Mouse (Mus musculus): ENCODE data around the gene Akap12. TPM values are rescaled to one million over a fixed set of nuclear protein-coding genes. Genes with fewer than 3 reads are reported as not detected.
A peak's percentile ranks its signal among the peaks of the same experiment; 100 is the strongest.

Gene Akap12
- polyA plus RNA-seq, 1 experiment from 2014 or later, result 71.5 TPM

DNA sequence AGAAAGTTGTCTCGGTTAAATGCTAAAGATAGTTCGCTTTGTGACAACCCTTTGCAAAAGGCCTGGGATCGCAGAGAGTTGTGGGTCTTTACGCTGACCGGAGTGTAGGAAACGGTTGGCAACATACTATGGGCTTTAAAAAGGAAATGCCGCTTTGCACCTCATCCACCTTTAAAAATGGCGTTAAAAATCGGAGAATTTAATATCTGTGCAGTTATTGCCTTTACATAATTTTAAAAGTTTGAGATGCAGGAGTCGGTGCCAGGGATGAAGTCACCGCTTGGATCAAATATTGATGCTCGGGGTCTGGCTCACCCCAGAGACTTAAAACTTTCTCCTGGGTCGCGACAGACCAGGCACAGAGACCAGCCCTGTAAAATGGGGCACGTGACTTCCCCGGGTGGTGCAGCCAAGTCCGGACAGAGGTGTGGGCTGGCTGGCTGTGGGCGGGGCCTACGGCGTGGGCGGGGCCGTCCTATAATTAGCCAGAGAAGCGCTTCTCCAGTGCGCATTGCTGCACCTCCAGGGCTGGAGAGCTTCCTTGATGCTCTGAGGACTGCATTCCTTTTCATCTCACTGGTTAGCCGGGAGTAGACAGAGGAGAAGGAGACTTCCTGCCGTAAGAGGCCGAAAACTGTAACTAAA lies 68.0 kb downstream of the Akap12 start:
- H3K9ac ChIP-seq, result peak overlapping the region; percentile 51
- H3K9me3 ChIP-seq, result no peaks in the 10 kb centered on the region
- peaks cover 34% of the 10 kb centered on the region for H3K4me1 ChIP-seq
- H3K4me2 ChIP-seq, result peak overlapping the region; percentile 64
- peak overlapping the region; percentile 62 for H3K27ac ChIP-seq
- 4% methylated on average over 27 of the region's 27 CpGs for WGBS
- ATAC-seq (ENCODE audit: borderline replicate concordance, extremely low read depth, low FRiP score, low TSS enrichment), result peak; percentile 93
- no peaks in the 10 kb centered on the region for H3K36me3 ChIP-seq
- no peaks in the 10 kb centered on the region for H3K27me3 ChIP-seq
- H3K4me3 ChIP-seq, result peak overlapping the region; percentile 55

DNA sequence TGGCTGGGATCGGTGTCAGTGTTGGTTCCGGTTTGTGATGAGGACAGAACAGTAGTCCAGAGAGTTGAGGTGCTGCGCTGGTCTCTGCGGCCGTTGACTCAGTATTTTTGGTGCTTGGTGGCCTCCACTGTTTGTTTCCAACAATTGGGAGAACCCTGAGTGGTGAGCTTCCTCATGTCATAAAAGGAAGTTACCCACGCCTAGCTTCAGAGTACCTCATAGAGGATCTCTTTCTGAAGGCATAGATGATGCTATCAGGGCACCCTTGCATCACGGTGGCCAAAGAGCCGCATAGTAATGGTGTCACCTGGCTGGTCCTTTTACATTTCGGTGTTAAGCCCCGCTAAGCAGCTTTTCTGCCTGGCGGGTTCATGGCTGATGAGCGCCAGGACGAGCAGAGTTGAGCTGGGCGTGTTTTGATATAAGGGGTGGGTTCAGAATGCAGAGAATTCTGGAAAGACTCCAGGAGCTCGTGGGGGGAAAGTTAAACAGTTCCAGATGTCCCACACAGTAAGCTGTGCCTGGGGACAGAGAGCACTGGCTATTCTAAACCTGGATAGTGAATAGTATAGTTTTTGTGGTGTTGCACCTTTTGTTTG lies 72.8 kb downstream of the Akap12 start:
- H3K27me3 ChIP-seq, result no peaks in the 10 kb centered on the region
- peak overlapping the region; percentile 51 for H3K4me2 ChIP-seq
- peaks cover 32% of the 10 kb centered on the region for H3K4me1 ChIP-seq
- H3K9me3 ChIP-seq, result no peaks in the 10 kb centered on the region
- H3K4me3 ChIP-seq, result peak overlapping the region; percentile 31
- H3K9ac ChIP-seq, result peak overlapping the region; percentile 16; the same call in 1 of the 2 replicates
- H3K27ac ChIP-seq, result peak overlapping the region; percentile 59; the same call in 1 of the 2 replicates
- H3K36me3 ChIP-seq, result no peaks in the 10 kb centered on the region
- WGBS, result 31% methylated on average over 15 of the region's 15 CpGs
- ATAC-seq (ENCODE audit: borderline replicate concordance, extremely low read depth, low FRiP score, low TSS enrichment), result peak; percentile 65; the same call in 1 of the 2 replicates

DNA sequence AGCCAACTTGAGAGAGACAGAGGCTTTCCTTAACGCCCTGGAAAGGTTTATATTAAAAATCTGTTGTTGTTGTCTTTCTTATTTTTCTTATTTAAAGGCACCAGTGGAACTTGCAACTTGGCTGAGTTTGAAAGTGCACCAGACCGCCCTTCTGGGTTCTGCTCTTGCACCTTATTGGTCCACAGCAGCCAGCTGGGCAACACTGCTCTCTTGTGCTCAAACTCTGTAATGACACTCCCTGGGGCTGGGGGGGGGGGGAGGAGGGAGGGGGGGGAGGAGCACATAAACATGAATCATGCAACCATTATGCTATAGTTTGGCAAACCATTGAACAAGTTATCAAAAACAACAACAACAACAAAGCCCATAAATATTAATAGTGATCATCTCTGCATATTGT lies 75.2 kb downstream of the Akap12 start:
- H3K4me3 ChIP-seq, result no peak overlapping the region
- peaks cover 28% of the 10 kb centered on the region for H3K4me1 ChIP-seq
- 5% methylated on average over 2 of the region's 2 CpGs for WGBS
- H3K9ac ChIP-seq, result no peak overlapping the region
- ATAC-seq (ENCODE audit: borderline replicate concordance, extremely low read depth, low FRiP score, low TSS enrichment), result 0 out of 2 replicates have a peak, but pooled peaks have one; percentile 41
- H3K27ac ChIP-seq, result no peak overlapping the region
- no peaks in the 10 kb centered on the region for H3K36me3 ChIP-seq
- H3K27me3 ChIP-seq, result no peaks in the 10 kb centered on the region
- H3K4me2 ChIP-seq, result no peak overlapping the region
- H3K9me3 ChIP-seq, result no peaks in the 10 kb centered on the region

DNA sequence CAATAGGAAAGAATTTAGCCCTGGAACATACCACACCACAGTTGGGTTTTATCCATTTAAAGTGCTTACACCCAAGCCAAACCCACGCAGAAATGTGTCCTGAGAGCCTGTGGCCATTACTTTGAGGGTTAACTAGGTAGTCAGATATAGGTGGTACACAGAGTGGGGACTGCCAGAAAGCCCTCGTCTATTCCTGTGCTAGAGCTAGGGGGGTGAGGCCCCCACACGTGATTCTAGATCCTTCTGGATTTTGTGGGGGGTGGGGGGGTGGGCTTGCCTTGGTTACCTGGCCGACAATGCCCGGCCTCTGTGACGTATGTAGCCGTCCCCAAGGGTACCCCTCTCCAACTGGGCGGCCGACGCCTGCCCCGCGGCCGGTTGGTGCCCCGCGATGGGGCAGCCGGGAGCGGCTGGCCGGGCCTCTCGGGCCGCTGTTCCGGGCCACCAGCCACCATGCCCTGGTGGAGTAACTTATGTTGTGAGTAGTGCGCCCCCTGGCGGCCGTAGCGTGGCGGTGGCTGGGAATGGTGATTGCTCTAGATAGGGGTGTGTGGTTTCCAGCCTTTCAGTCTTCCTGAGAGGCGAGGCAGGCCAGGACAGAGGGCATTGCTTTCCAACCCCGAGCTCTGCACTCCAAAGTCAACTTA lies 80.4 kb downstream of the Akap12 start:
- peak overlapping the region; percentile 34; the same call in 1 of the 2 replicates for H3K9ac ChIP-seq
- peak; percentile 88 for ATAC-seq (ENCODE audit: borderline replicate concordance, extremely low read depth, low FRiP score, low TSS enrichment)
- 5% methylated on average over 28 of the region's 28 CpGs for WGBS
- H3K27me3 ChIP-seq, result no peaks in the 10 kb centered on the region
- H3K4me1 ChIP-seq, result peaks cover 10% of the 10 kb centered on the region; the same call in 1 of the 2 replicates
- H3K27ac ChIP-seq, result no peak overlapping the region
- H3K9me3 ChIP-seq, result no peaks in the 10 kb centered on the region
- H3K4me2 ChIP-seq, result peak overlapping the region; percentile 69
- peak overlapping the region; percentile 37 for H3K4me3 ChIP-seq
- no peaks in the 10 kb centered on the region for H3K36me3 ChIP-seq

DNA sequence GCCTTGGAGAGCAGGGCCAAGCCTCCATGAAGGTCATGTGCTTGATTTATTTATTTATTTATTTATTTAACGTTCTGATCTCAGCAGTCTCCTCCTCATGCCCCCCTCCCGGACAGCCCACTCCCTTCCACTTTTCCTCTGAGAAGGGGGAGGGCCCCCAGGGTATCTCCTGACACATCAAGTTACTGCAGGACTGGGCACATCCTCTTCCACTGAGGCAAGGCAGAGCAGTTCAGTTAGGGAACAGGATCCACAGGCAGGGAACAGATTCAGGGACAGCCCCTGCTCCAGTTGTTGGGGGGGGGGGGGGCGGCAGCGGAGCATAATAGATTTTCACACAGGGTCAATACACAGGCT lies 80.9 kb downstream of the Akap12 start:
- H3K27ac ChIP-seq, result no peak overlapping the region
- WGBS, result 56% methylated on average over 4 of the region's 4 CpGs
- ATAC-seq (ENCODE audit: borderline replicate concordance, extremely low read depth, low FRiP score, low TSS enrichment), result peak; percentile 67

DNA sequence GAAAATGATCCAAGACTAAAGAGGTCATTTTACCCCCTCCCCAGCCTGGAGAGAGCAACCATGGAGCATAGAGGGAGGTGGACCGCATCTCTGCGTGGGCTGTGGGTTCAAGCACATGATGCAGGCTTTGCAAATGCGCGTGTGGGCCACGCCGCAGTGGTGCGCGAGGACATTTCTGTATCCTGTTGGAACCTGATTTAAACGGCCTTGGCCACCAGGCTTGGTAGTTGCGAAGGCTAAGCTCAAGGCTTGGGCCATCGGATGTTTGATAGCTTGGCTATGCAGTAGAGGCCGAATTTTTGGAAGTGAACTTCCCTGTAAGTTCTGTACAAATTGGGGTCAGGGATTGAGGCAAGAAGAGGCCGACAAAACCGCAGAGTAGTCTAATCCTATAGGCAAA lies 81.4 kb downstream of the Akap12 start:
- Histone ChIP-seq H3K27me3 (no peaks in the 10 kb centered on the region), H3K4me2 (no peak overlapping the region), H3K4me1 (peaks cover 10% of the 10 kb centered on the region; the same call in 1 of the 2 replicates), H3K36me3 (no peaks in the 10 kb centered on the region), H3K27ac (no peak overlapping the region), H3K9ac (no peak overlapping the region), H3K9me3 (no peaks in the 10 kb centered on the region), H3K4me3 (no peak overlapping the region)
- no peak for ATAC-seq (ENCODE audit: borderline replicate concordance, extremely low read depth, low FRiP score, low TSS enrichment)
- WGBS, result 95% methylated on average over 14 of the region's 14 CpGs

More for the DNA sequence above, 80.9 kb downstream of the Akap12 start:
- Histone ChIP-seq H3K9ac (no peak overlapping the region), H3K4me2 (peak overlapping the region; percentile 69; the same call in 1 of the 2 replicates), H3K4me1 (peaks cover 10% of the 10 kb centered on the region; the same call in 1 of the 2 replicates), H3K9me3 (no peaks in the 10 kb centered on the region), H3K36me3 (no peaks in the 10 kb centered on the region), H3K4me3 (peak overlapping the region; percentile 37; the same call in 1 of the 2 replicates), H3K27me3 (no peaks in the 10 kb centered on the region)

DNA sequence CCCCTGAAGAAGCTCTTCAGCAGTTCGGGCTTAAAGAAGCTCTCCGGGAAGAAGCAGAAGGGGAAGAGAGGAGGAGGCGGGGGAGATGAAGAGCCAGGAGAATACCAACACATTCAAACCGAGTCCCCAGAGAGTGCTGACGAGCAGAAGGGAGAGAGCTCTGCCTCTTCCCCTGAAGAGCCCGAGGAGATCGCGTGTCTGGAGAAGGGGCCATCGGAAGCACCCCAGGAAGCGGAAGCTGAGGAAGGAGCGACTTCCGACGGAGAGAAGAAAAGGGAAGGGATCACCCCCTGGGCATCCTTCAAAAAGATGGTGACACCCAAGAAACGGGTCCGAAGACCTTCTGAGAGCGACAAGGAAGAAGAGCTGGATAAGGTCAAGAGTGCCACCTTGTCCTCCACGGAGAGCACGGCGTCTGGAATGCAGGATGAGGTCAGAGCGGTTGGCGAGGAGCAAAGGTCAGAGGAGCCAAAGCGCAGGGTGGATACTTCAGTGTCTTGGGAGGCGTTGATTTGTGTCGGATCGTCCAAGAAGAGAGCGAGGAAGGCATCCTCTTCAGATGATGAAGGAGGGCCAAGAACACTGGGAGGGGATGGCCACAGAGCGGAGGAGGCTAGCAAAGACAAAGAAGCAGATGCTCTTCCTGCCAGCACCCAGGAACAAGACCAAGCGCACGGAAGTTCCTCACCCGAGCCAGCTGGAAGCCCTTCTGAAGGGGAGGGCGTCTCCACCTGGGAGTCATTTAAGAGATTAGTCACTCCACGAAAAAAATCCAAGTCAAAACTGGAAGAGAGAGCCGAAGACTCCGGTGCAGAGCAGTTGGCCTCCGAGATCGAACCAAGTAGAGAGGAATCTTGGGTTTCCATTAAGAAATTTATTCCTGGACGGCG lies 88.4 kb downstream of the Akap12 start:
- no peak overlapping the region for H3K4me2 ChIP-seq
- ATAC-seq (ENCODE audit: borderline replicate concordance, extremely low read depth, low FRiP score, low TSS enrichment), result no peak
- no peaks in the 10 kb centered on the region for H3K27me3 ChIP-seq
- no peak overlapping the region for H3K27ac ChIP-seq
- 77% methylated on average over 38 of the region's 38 CpGs for WGBS
- H3K4me1 ChIP-seq, result no peaks in the 10 kb centered on the region
- H3K9ac ChIP-seq, result no peak overlapping the region
- H3K9me3 ChIP-seq, result no peaks in the 10 kb centered on the region
- H3K4me3 ChIP-seq, result no peak overlapping the region
- H3K36me3 ChIP-seq, result peaks cover 47% of the 10 kb centered on the region

DNA sequence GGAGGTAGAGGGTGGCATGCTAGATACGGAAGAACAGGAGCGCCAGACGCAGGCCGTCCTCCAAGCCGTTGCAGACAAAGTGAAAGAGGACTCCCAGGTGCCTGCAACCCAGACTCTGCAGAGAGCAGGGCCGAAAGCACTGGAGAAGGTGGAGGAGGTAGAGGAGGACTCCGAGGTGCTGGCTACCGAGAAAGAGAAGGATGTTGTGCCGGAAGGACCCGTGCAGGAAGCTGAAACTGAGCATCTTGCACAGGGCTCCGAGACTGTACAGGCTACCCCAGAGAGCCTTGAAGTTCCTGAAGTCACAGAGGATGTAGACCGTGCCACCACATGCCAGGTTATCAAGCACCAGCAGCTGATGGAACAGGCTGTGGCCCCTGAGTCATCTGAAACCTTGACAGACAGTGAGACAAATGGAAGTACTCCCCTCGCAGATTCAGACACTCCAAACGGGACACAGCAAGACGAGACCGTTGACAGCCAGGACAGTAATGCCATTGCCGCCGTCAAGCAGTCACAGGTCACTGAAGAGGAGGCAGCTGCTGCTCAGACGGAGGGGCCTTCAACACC lies 89.8 kb downstream of the Akap12 start:
- WGBS, result 81% methylated on average over 19 of the region's 19 CpGs
- no peak for ATAC-seq (ENCODE audit: borderline replicate concordance, extremely low read depth, low FRiP score, low TSS enrichment)
- peaks cover 53% of the 10 kb centered on the region for H3K36me3 ChIP-seq

DNA sequence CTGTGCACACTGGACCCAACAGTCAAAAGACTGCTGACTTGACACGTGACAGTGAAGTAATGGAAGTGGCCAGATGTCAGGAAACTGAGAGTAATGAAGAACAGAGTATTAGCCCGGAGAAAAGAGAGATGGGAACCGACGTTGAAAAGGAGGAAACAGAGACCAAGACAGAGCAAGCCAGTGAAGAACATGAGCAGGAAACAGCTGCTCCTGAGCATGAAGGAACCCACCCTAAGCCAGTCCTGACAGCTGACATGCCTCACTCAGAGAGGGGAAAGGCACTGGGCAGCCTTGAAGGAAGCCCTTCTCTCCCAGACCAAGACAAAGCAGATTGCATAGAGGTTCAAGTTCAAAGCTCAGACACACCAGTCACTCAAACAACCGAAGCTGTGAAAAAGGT lies 90.5 kb downstream of the Akap12 start:
- no peak for ATAC-seq (ENCODE audit: borderline replicate concordance, extremely low read depth, low FRiP score, low TSS enrichment)
- Histone ChIP-seq H3K4me2 (no peak overlapping the region), H3K27ac (no peak overlapping the region), H3K4me1 (no peaks in the 10 kb centered on the region), H3K4me3 (no peak overlapping the region), H3K9ac (no peak overlapping the region), H3K27me3 (no peaks in the 10 kb centered on the region), H3K36me3 (peaks cover 53% of the 10 kb centered on the region), H3K9me3 (no peaks in the 10 kb centered on the region)
- WGBS, result 56% methylated on average over 5 of the region's 5 CpGs

More for the DNA sequence above, 89.8 kb downstream of the Akap12 start:
- no peaks in the 10 kb centered on the region for H3K9me3 ChIP-seq
- no peak overlapping the region for H3K4me2 ChIP-seq
- no peaks in the 10 kb centered on the region for H3K27me3 ChIP-seq
- H3K4me3 ChIP-seq, result no peak overlapping the region
- no peak overlapping the region for H3K9ac ChIP-seq
- no peak overlapping the region for H3K27ac ChIP-seq
- H3K4me1 ChIP-seq, result no peaks in the 10 kb centered on the region

DNA sequence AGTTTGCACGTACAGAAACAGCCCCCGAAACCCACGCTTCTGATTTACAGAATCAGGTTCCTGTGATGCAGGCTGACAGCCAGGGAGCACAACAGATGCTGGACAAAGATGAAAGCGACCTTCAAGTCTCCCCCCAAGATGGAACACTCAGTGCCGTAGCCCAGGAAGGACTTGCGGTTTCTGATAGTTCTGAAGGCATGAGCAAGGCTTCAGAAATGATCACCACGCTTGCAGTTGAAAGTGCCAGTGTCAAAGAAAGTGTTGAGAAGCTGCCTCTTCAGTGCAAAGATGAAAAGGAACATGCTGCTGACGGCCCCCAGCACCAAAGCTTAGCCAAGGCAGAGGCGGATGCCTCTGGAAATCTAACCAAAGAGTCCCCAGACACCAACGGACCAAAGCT lies 91.3 kb downstream of the Akap12 start:
- H3K9ac ChIP-seq, result no peak overlapping the region
- H3K9me3 ChIP-seq, result no peaks in the 10 kb centered on the region
- H3K36me3 ChIP-seq, result peaks cover 53% of the 10 kb centered on the region
- no peak overlapping the region for H3K27ac ChIP-seq
- WGBS, result 80% methylated on average over 10 of the region's 10 CpGs
- H3K4me3 ChIP-seq, result no peak overlapping the region
- no peak for ATAC-seq (ENCODE audit: borderline replicate concordance, extremely low read depth, low FRiP score, low TSS enrichment)
- H3K4me2 ChIP-seq, result no peak overlapping the region
- no peaks in the 10 kb centered on the region for H3K4me1 ChIP-seq
- H3K27me3 ChIP-seq, result no peaks in the 10 kb centered on the region

DNA sequence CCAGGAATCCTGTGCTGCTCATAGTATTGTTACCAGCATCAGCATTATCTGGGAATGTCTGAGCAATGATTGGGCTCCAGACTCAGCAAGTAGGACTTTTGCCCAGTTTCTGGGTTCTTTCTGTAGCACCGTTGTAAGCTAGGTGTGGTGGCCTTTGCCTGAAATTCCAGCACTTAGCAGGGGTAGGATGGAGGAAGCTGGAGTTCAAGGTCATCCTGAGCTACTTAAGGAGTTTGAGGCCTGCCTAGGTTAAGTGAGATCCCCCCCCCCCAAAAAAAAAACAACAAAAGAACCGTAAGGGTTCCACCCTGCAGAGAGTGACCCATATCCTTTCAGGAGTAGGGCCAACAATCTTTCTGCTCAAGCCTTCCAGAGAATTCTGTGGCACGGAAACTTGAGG lies 98.4 kb downstream of the Akap12 start:
- Histone ChIP-seq H3K27me3 (no peaks in the 10 kb centered on the region), H3K27ac (no peak overlapping the region), H3K4me2 (no peak overlapping the region), H3K9ac (no peak overlapping the region), H3K4me1 (no peaks in the 10 kb centered on the region), H3K36me3 (peaks cover 30% of the 10 kb centered on the region), H3K4me3 (no peak overlapping the region), H3K9me3 (peaks cover 5% of the 10 kb centered on the region; the same call in 1 of the 2 replicates)
- no peak for ATAC-seq (ENCODE audit: borderline replicate concordance, extremely low read depth, low FRiP score, low TSS enrichment)
- 79% methylated on average over 3 of the region's 3 CpGs for WGBS
